Mouse (Mus musculus): ENCODE data around the gene Ass1.

The Ass1 gene

DNA sequence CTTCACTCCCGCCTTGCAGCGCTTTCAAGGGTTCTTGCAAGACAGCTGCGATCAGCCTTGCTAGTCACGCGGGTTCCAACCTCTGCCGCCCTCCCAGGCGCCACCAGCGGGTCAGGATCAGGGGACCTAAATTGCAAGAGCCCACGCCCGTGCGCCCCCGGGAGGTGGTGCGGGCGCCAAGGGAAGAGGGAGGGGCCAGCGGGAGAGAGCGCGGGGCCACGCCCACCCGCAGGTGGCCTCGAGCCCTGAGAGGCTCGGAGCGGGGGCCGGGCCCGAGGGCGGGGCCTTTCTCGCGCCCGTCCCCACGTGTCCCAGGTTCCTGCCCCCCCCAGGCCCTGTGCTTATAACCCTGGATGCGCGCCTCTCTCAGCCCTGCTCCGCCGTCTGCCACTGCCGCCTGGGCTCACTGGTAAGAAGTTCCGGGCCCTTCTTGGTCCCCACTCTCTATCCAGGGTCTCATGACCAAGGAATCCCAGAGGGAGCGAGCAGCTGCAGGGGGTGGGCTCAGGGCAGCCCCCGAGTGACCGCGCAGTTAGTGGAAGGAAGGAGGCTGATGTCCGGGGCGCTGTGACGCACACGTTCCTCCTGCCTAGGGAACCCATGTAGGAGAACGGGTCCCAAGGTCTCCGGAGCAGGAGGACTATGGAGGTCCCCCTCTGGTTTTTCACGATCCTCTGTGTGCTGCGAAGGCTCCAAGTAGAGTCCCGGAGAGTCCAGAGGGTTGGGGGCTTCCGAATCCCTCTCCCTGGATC lies at the start of gene Ass1:
Ass1 (plus strand) TSS at position 277 of the 752 bp plus-strand sequence.
- no peak for DNase-seq (ENCODE audit: extremely low read depth, low read depth)

GRCm38 (mm10) chr2:31420914-31421313 lies 49.1 kb upstream of the Ass1 start:
- DNase-seq (ENCODE audit: extremely low read depth, low read depth): no peak

GRCm38 (mm10) chr2:31422576-31422975 lies 47.4 kb upstream of the Ass1 start:
- DNase-seq (ENCODE audit: extremely low read depth, low read depth): no peak

GRCm38 (mm10) chr2:31431477-31431876 lies 38.5 kb upstream of the Ass1 start:
- DNase-seq (ENCODE audit: extremely low read depth, low read depth): no peak

DNA sequence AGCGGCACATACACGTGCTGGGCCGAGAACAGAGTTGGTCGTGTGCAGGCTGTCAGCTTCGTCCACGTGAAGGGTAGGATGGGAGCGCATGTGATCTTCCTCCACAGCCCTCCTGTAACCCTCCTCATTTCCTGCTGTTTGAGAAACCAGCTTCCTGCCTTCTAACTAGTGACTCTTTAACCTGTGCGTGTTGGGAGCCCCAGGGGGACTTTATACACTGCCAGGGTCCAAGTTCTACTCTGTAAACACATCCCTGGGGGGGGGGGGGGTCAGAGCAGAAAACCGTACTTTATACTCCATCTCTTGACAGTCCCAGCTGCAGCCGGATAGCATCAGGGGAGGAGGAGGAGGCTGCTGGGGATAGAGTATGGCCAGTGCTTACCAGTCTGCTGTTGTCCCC lies 35.3 kb upstream of the Ass1 start:
- no peak for DNase-seq (ENCODE audit: extremely low read depth, low read depth)

DNA sequence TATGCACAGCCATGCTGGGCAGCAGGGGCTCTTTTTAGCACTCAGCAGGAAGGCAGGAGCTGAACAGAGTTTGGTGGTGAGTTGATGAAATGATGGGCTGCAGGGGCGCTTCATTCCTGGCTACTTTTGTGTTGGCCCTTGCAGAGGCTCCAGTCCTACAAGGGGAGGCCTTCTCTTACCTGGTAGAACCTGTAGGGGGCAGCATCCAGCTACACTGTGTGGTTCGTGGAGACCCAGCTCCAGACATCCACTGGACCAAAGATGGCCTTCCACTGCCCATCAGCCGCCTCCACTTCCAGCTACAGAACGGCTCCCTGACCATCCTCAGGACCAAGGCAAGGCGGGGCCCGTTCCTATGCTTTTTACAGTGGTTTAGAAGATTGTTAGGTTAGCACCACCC lies 34.4 kb upstream of the Ass1 start:
- peak; percentile 14 for DNase-seq (ENCODE audit: extremely low read depth, low read depth)

GRCm38 (mm10) chr2:31437480-31438245 lies 32.3 kb upstream of the Ass1 start:
- no peak for DNase-seq (ENCODE audit: extremely low read depth, low read depth)

DNA sequence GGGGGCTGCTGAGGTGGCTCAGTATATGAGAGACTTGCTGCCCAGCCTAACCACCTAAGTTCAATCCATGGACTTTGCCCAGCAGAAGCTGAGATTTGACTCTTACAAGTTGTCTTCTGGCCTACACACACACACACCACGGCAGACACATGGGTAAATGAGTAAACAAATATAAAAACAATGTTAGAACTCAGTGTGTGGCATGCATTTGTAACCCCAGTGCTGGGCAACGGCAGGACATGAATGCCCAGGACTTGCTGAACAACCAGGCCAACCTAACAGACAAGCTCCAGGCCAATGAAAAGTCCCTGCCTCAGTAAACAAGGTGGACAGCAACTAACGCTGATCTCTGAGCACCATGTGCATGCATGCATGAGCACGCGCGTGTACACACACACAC lies 30.4 kb upstream of the Ass1 start:
- DNase-seq (ENCODE audit: extremely low read depth, low read depth): no peak

GRCm38 (mm10) chr2:31442480-31443160 lies 27.4 kb upstream of the Ass1 start:
- no peak for DNase-seq (ENCODE audit: extremely low read depth, low read depth)

DNA sequence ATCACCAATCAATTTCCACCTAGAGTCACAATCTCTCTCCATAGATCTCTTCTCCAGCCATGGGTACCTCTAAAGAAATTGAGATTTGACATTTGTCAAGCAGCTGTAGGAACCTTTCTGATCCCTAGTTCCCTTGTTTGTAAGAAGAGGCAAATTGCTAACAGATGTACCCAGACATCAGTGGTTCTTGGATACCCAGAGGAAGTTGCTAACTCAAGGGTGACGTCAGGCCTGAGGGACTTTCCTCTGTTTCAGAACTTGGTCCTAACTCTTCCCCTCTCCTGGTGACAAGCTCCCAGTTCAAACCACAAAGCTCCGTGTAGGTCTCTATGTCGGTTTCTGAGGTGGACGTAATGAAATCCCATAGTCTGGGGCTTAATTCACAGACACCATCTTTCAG lies 24.0 kb upstream of the Ass1 start:
- no peak for DNase-seq (ENCODE audit: extremely low read depth, low read depth)

DNA sequence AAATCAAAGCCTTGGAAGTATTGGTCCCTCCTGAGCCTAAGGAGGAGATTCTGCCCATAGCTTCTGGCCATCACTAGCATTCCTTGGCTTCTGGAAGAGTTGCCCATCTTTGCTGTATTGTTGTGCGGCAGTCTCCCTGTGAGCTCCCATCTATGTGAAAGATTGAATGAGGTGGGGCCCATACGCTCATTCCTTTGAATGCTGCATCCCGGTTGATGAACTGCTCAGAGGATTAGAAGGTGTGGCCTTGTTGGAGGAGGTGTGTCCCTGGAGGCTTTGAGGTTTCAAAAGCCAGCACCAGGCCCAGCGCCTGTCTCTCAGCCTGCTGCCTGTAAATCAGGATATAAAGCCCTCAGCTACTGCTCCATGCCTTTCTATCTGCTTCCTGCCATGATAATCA lies 23.6 kb upstream of the Ass1 start:
- DNase-seq (ENCODE audit: extremely low read depth, low read depth): no peak

DNA sequence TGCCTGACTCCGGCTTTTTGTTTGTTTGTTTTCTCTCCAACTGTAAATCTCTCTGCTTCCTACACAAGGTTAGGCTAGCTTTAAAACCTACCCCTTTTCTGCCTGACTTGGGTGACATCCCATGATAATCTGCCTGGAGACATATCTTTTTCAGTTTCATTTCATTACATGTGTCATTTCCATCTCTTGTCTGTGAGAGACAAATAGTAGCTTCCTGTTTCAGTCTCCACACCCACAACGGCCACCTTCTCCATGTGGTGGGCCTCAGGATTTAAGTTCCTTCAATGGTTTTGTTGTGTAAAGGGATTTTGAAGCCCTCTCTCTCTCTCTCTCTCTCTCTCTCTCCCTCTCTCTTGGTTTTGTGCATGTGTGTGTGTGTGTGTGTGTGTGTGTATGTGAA lies 22.5 kb upstream of the Ass1 start:
- peak; percentile 51 for DNase-seq (ENCODE audit: extremely low read depth, low read depth)

DNA sequence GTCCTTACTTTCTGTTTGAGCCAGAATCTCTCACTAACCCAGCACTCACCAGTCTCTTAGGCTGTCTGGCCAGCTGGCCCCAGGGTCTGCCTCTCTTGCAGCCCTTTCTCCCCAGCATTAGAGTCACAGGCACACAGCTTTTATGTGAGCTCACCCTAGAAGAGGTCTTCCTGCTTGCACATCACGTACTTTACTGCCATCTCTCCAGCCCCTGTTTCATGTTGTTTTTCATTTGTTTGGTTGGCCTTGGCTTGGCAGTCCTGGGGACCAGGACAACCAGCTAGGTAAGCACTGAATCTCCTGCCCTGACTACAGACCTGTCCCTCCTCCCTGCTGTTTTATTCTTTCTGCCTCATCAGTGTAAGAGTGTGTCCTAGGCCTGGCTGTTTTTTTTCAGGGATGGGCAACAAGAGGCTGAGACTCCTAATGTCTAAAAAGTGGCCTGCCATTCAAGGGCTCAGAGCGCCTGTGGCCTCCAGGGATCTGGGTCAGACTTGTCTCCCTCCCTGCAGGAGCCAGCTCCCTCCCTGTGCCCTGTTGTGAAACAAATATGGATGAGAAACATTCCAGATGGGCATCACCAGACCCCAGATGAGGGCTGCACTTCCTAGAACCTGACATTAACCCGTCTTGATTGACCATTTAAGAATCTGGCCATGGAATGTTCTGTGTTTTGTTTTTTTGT lies 21.1 kb upstream of the Ass1 start:
- DNase-seq (ENCODE audit: extremely low read depth, low read depth): no peak

DNA sequence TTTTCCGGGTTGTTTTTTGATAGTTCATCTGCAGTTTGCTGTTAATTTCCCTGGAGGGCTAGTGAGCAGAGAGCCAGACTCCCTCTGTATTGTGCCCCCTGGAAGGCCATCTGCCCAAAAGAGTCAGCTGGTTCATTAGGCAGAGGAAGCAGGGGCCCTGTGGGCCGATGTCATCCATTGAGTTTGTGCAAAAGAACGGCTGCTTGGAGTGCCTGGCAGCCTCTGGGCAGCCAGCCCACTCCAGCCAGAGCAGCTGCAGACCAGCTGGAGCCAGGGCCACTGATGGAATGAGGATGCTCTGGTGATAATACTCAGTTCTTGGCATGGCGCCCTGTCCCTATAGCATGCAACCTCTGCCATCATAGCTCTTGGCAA lies 20.6 kb upstream of the Ass1 start:
- DNase-seq (ENCODE audit: extremely low read depth, low read depth): no peak

DNA sequence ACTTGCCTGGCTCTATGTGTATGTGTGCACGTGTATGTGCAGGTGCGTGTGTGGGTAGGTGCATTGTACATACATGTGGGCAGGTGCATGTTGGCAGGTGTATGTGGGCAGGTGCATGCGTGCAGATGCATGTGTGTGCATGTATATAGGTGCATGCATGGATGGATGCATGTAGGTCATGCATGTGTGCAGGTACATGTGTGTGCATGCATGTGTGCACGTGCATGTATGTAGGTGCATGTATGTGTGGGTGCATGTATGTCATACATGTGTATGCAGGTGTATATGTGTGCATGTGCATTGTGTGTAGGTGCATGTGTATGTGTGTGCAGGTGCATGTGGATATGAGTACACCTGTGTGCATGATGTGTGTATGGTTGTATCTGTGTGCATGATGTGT lies 20.1 kb upstream of the Ass1 start:
- no peak for DNase-seq (ENCODE audit: extremely low read depth, low read depth)

DNA sequence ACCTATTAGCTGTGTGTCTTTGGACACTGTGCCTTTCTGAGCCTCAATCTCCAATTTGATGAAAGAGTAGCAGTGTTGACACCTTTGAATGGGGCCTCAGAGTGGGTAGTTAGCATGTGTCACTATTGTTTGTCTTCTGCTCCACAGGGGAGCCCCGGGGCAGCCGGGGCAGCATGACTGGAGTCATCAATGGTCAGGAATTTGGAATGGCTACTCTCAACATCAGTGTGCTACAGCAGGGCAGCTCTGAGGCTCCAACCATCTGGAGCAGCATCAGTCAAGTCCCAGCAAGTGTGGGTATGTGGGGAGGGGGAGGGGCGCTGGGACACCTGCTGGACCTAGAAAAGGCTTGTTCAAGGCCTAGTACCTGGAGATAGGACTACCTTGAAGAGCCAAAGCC lies 19.3 kb upstream of the Ass1 start:
- DNase-seq (ENCODE audit: extremely low read depth, low read depth): no peak

- DNase-seq (ENCODE audit: extremely low read depth, low read depth): no peak
Observed at GRCm38 (mm10) chr2:31451530-31451929, 18.5 kb upstream of the Ass1 start.

- no peak for DNase-seq (ENCODE audit: extremely low read depth, low read depth)
Observed at GRCm38 (mm10) chr2:31453011-31453410, 17.0 kb upstream of the Ass1 start.

DNA sequence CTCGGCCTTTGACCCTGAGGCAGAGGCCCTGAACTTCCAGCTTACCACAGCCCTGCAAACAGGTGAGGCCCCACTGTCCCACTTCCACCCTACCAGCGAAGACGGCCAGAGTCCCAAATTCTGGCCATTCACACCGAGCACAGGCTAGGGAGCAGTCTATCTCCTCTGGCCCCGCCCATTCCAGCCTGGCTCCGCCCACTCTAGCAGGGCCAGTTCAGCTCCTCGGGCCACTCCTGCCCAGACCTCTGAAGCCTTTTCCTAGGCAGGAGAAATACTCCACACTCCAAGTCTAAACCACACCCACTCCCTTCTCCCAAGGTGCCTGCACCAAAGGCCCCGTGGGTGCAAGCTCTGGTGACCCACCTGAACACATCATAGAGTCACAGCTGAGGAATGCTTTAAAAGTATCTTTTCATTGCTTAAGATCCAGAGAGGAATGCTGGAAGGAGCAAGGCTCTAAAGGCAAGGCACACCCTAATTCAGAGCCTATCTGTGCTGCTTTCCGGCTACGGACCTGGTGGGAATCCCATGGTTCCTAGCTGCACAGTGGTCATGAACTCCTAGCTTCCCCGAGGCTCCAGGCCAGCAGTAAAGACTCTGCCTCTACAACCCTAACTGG lies 16.3 kb upstream of the Ass1 start:
- no peak for DNase-seq (ENCODE audit: extremely low read depth, low read depth)

DNA sequence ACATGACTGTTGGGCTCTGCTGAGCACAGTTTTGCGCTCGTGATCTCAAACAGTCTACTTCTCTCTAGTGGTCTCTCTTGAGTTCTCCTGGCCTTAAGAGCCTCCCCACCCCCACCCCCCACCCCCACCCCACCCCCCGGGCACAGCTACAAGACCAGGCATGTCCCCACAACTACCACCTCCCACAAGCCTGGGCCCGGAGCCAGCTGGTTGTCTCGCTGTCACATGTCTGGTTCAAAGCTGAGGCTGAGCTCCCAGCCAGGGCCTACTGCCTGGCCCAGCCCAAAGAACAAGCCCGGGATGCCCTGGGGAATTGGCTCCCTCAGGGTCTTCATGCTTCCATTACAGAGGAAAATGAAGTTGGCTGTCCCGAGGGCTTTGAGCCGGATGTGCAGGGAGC lies 15.7 kb upstream of the Ass1 start:
- DNase-seq (ENCODE audit: extremely low read depth, low read depth): no peak

DNA sequence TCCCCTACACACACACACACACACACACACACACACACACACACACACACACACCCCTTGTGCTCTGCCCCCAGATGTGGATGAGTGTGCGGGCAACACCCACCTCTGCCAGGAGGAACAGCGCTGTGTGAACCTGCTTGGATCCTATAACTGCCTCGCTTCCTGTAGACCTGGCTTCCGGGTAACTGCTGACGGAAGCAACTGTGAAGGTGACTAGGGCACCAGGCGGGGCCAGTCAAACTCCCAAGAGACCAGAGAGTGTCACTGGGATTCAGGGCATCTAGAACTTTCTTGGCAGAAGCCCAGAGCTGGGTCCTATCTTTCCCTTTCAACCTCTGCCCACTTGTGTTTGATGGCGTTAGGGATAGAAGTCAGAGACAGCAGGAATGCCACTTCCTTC lies 14.6 kb upstream of the Ass1 start:
- no peak for DNase-seq (ENCODE audit: extremely low read depth, low read depth)

Data from MEL-GATA-1-ER (cell line).